Mouse (Mus musculus) liver, embryonic 11.5 days (tissue): ENCODE measurements around the gene Anapc15-ps. TPM values are rescaled to one million over a fixed set of nuclear protein-coding genes. Genes with fewer than 3 reads are reported as not detected.

Experiments used
- ATAC-seq: fragments of 200-750 bp; cut with Nextera tagmentation; replicated peaks from 2 replicates; pipeline ENCODE4 v1.8.0; 2017; ENCODE audit warnings: moderate number of reproducible peaks, mild to moderate bottlenecking, moderate TSS enrichment, moderate library complexity; ENCODE audit not compliant: low FRiP score
- DNase-seq: peaks from one replicate; pipeline ENCODE4 v3.0.0-alpha.2; 2017; ENCODE audit warnings: low spot score
- H3K27ac ChIP-seq: fragments of 300-500 bp; sonication (generic); 2 replicates; pipeline ENCODE4 v1.5.1; 2014; ENCODE audit warnings: mild to moderate bottlenecking, low read depth, low read length, control low read depth
- H3K27me3 ChIP-seq: fragments of 300-500 bp; sonication (generic); replicated peaks from 2 replicates; pipeline ENCODE4 v1.6.1; 2014; ENCODE audit warnings: low read length, mixed read lengths; ENCODE audit not compliant: control insufficient read depth, insufficient read depth
- H3K36me3 ChIP-seq: fragments of 300-500 bp; sonication (generic); 2 replicates; pipeline ENCODE4 v1.6.1; 2014; ENCODE audit warnings: mild to moderate bottlenecking, low read length, moderate library complexity, mixed read lengths; ENCODE audit not compliant: control insufficient read depth, insufficient read depth
- H3K4me1 ChIP-seq: fragments of 300-500 bp; sonication (generic); replicated peaks from 2 replicates; pipeline ENCODE4 v1.6.1; 2014; ENCODE audit warnings: low read length, mixed read lengths; ENCODE audit not compliant: control insufficient read depth, insufficient read depth
- H3K4me2 ChIP-seq: fragments of 300-500 bp; sonication (generic); 2 replicates; pipeline ENCODE4 v1.6.1; 2014; ENCODE audit warnings: mild to moderate bottlenecking, control low read depth, moderate library complexity
- H3K4me3 ChIP-seq: fragments of 300-500 bp; sonication (generic); 2 replicates; pipeline ENCODE4 v1.5.1; 2014; ENCODE audit warnings: low read depth, low read length, control low read depth
- H3K9ac ChIP-seq: fragments of 300-500 bp; sonication (generic); 2 replicates; pipeline ENCODE4 v1.6.1; 2014; ENCODE audit warnings: low read depth, low read length, control low read depth
- H3K9me3 ChIP-seq: fragments of 300-500 bp; sonication (generic); 2 replicates; pipeline ENCODE4 v1.6.1; 2016; ENCODE audit warnings: low read length, inconsistent platforms, mixed read lengths; ENCODE audit not compliant: control insufficient read depth
- WGBS: fragments of 180-500 bp; shearing (Covaris S2); extraction: QIAGEN DNeasy Blood & Tissue Kit; methylation state at CpG from one replicate; pipeline ENCODE4 v1.1.7; 2014; 5-methylcytosine and 5-hydroxymethylcytosine counted together
- polyA plus RNA-seq: library from polyadenylated mRNA; unstranded; fragments of >200 nt; fragmentation: Nextera tagmentation; extraction: Ambion mirVana; gene quantifications from 2 replicates; pipeline ENCODE4 v1.2.1, GENCODE M21; 2014

Anapc15-ps gene
- polyA plus RNA-seq, 1 experiment from 2014 or later = not detected

- Histone ChIP-seq H3K4me2 (no peak overlapping the region), H3K4me1 (0 out of 2 replicates have a peak, but pooled peaks cover 2% of the 10 kb centered on the region), H3K9ac (no peak overlapping the region), H3K4me3 (no peak overlapping the region), H3K27me3 (no peaks in the 10 kb centered on the region; the same call in 1 of the 2 replicates), H3K36me3 (no peaks in the 10 kb centered on the region), H3K27ac (no peak overlapping the region), H3K9me3 (no peaks in the 10 kb centered on the region)
- DNase-seq = no peak
- 49% methylated on average over 6 of the region's 6 CpGs for WGBS
- no peak; the same call in 1 of the 2 replicates for ATAC-seq
These were observed 14.4 kb downstream of the Anapc15-ps start for GRCm38 (mm10) chr10:95658836-95659343.

DNA sequence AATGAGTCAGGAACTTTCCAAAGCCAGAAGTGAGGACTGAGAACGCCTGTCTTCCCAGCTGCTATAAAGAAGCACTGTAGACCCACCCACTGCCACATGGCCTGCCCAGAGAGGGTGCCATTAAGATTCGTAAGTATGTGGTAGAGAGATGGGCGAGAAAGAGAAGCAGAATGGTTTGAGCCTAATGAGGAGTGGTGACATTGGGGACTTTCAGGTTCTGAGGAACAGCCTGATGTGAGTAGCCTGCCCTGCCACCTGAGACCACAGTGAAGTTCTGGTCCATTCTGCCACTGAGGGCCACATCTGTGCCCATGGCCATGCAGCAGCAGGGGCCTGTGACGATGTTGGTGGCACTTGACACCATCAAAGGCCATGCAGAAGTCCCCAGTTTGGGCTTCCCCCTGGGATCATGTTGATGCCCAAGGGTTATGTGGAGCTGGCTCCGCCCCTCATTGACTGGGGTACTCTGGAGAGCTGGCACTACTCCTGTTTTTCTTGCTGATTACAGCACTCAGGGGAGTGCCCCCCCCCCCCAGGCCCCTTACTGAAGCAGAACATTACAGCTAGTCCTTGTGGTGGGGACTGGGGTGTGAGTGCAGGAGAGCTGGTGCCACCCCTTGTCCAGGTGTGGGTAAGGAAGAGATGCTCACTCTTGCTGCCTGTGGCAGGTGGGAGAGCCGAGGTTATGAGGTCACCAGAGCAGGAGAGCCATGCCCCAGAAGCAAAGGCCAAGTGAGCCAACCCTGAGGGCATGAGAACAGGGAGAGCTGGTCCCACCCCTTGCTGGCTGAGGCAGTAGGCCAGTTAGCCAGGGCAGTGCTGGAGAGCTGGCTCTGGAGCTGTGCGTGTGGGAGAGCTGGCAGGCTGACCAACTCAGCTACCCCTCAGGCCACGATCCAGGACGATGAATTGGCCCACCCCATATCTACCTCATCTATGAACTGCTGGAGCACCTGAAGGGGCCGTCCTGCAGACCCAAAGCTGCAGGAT is 16.7 kb downstream of the Anapc15-ps start:
- Histone ChIP-seq H3K36me3 (no peaks in the 10 kb centered on the region), H3K4me2 (no peak overlapping the region), H3K27me3 (no peaks in the 10 kb centered on the region; the same call in 1 of the 2 replicates), H3K9me3 (no peaks in the 10 kb centered on the region), H3K4me3 (no peak overlapping the region), H3K9ac (no peak overlapping the region), H3K27ac (no peak overlapping the region), H3K4me1 (0 out of 2 replicates have a peak, but pooled peaks cover 2% of the 10 kb centered on the region)
- ATAC-seq (no peak), DNase-seq (no peak)
- 77% methylated on average over 10 of the region's 10 CpGs for WGBS

GRCm38 (mm10) chr10:95652131-95652530 is 21.1 kb downstream of the Anapc15-ps start:
- no peaks in the 10 kb centered on the region for H3K36me3 ChIP-seq
- 82% methylated on average over 5 of the region's 5 CpGs for whole genome bisulfite sequencing
- ATAC-seq = no peak

GRCm38 (mm10) chr10:95648326-95648888 is 24.8 kb downstream of the Anapc15-ps start:
- no peak overlapping the region for H3K27ac ChIP-seq
- 91% methylated on average over 11 of the region's 11 CpGs for WGBS
- no peak for ATAC-seq
- H3K4me3 ChIP-seq = no peak overlapping the region
- H3K9me3 ChIP-seq = no peaks in the 10 kb centered on the region
- H3K4me1 ChIP-seq = peaks cover 5% of the 10 kb centered on the region
- H3K9ac ChIP-seq = no peak overlapping the region
- H3K4me2 ChIP-seq = no peak overlapping the region
- DNase-seq = no peak
- no peaks in the 10 kb centered on the region for H3K27me3 ChIP-seq
- H3K36me3 ChIP-seq = no peaks in the 10 kb centered on the region

More at GRCm38 (mm10) chr10:95652131-95652530, 21.1 kb downstream of the Anapc15-ps start:
- no peak overlapping the region for H3K27ac ChIP-seq
- no peak overlapping the region for H3K4me2 ChIP-seq
- no peak overlapping the region for H3K4me3 ChIP-seq
- no peaks in the 10 kb centered on the region for H3K27me3 ChIP-seq
- DNase-seq = no peak
- H3K4me1 ChIP-seq = peaks cover under 1% of the 10 kb centered on the region; the same call in 1 of the 2 replicates
- no peak overlapping the region for H3K9ac ChIP-seq
- no peaks in the 10 kb centered on the region for H3K9me3 ChIP-seq

- ATAC-seq = no peak
- H3K4me2 ChIP-seq = no peak overlapping the region
These were observed 26.1 kb downstream of the Anapc15-ps start for GRCm38 (mm10) chr10:95647128-95647527.

GRCm38 (mm10) chr10:95646576-95646975 is 26.7 kb downstream of the Anapc15-ps start:
- WGBS = 82% methylated on average over 10 of the region's 10 CpGs
- Histone ChIP-seq H3K4me2 (no peak overlapping the region), H3K9ac (no peak overlapping the region), H3K27ac (no peak overlapping the region), H3K9me3 (no peaks in the 10 kb centered on the region), H3K4me3 (no peak overlapping the region), H3K4me1 (peaks cover 10% of the 10 kb centered on the region), H3K36me3 (no peaks in the 10 kb centered on the region), H3K27me3 (no peaks in the 10 kb centered on the region)
- no peak for ATAC-seq
- DNase-seq = no peak

More at GRCm38 (mm10) chr10:95647128-95647527, 26.1 kb downstream of the Anapc15-ps start:
- H3K9me3 ChIP-seq = no peaks in the 10 kb centered on the region
- no peaks in the 10 kb centered on the region for H3K36me3 ChIP-seq
- WGBS = 32% methylated on average over 9 of the region's 9 CpGs
- H3K4me3 ChIP-seq = no peak overlapping the region
- no peaks in the 10 kb centered on the region for H3K27me3 ChIP-seq
- DNase-seq = no peak
- H3K4me1 ChIP-seq = peaks cover 10% of the 10 kb centered on the region
- H3K27ac ChIP-seq = no peak overlapping the region
- H3K9ac ChIP-seq = no peak overlapping the region

- ATAC-seq (0 out of 2 replicates have a peak, but pooled peaks have one; percentile 36), DNase-seq (no peak)
- peaks cover 10% of the 10 kb centered on the region for H3K4me1 ChIP-seq
- no peak overlapping the region for H3K4me3 ChIP-seq
- no peaks in the 10 kb centered on the region for H3K9me3 ChIP-seq
- no peak overlapping the region for H3K27ac ChIP-seq
- H3K36me3 ChIP-seq = no peaks in the 10 kb centered on the region
- no peak overlapping the region for H3K4me2 ChIP-seq
- H3K27me3 ChIP-seq = no peaks in the 10 kb centered on the region
- no peak overlapping the region for H3K9ac ChIP-seq
- 59% methylated on average over 6 of the region's 6 CpGs for WGBS
These were observed 29.4 kb downstream of the Anapc15-ps start for GRCm38 (mm10) chr10:95643696-95644360.

- Histone ChIP-seq H3K4me2 (no peak overlapping the region), H3K36me3 (no peaks in the 10 kb centered on the region), H3K9ac (no peak overlapping the region), H3K27me3 (no peaks in the 10 kb centered on the region), H3K4me3 (no peak overlapping the region), H3K27ac (no peak overlapping the region), H3K4me1 (peaks cover 10% of the 10 kb centered on the region), H3K9me3 (no peaks in the 10 kb centered on the region)
- 73% methylated on average over 5 of the region's 5 CpGs for WGBS
- no peak for ATAC-seq
- DNase-seq = no peak
These were observed 30.2 kb downstream of the Anapc15-ps start for GRCm38 (mm10) chr10:95643042-95643441.
